Mouse (Mus musculus) brain, embryonic 14.5 days (tissue): ENCODE data around the gene Ndn. TPM values are rescaled to one million over a fixed set of nuclear protein-coding genes. Genes with fewer than 3 reads are reported as not detected.

Experiments used
- DNase-seq: peaks from one replicate; pipeline ENCODE4 v3.0.0-alpha.2; 2011; ENCODE audit warnings: low read depth
- CTCF ChIP-seq: fragments of 200-500 bp; IDR thresholded peaks from 2 replicates; pipeline ENCODE4 v1.5.1; 2012; ENCODE audit warnings: inconsistent platforms, mild to moderate bottlenecking, moderate library complexity, borderline replicate concordance; ENCODE audit not compliant: insufficient read depth, insufficient read length; ENCODE audit errors: extremely low read depth
- POLR2A ChIP-seq: fragments of 200-500 bp; IDR thresholded peaks from 2 replicates; pipeline ENCODE4 v1.6.1; 2012; ENCODE audit warnings: mild to moderate bottlenecking, inconsistent platforms, borderline replicate concordance; ENCODE audit not compliant: poor library complexity, insufficient read depth, insufficient read length, severe bottlenecking; ENCODE audit errors: extremely low read depth
- polyA plus RNA-seq: library from polyadenylated mRNA; depleted of rRNA; stranded (reverse); fragments of >200 nt; gene quantifications from 2 replicates; pipeline ENCODE4 v1.2.3, GENCODE M21; 2012; rRNA removed

The Ndn gene
- polyA plus RNA-seq, 1 experiment, result 473 TPM

GRCm38 (mm10) chr7:62377313-62377712 lies 30.9 kb downstream of the Ndn start:
- DNase-seq, result no peak
- TF ChIP-seq CTCF (no peak), POLR2A (no peak)

GRCm38 (mm10) chr7:62378529-62378928 lies 32.2 kb downstream of the Ndn start:
- TF ChIP-seq POLR2A (no peak), CTCF (no peak)
- no peak for DNase-seq

DNA sequence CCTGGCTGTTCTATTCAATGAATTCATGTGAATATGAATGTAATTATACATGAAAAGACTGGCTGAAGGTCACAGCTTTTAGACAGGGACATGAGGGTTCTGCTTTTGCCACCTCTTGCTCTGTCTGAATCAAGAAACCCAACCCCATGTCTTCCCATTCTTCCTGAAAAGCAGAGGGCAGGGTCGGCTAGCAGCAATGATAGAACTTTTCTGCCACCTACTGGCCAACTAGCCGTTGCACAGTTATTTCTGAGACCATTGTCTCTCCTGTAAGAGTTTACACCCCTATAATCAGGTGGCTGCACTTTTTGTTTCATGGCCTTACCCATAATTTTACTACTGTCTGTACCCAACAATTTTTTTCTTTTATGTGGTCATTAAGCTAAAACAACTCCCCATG lies 36.0 kb downstream of the Ndn start:
- DNase-seq, result peak; percentile 80
- peak; percentile 68; the same call in 1 of the 2 replicates for TF ChIP-seq CTCF
- TF ChIP-seq POLR2A, result no peak

GRCm38 (mm10) chr7:62388291-62388690 lies 41.9 kb downstream of the Ndn start:
- TF ChIP-seq POLR2A (no peak), CTCF (0 out of 2 replicates have a peak, but pooled peaks have one; percentile 5)
- peak; percentile 37 for DNase-seq

GRCm38 (mm10) chr7:62392202-62392601 lies 45.8 kb downstream of the Ndn start:
- no peak for DNase-seq
- no peak for TF ChIP-seq POLR2A
- TF ChIP-seq CTCF, result no peak

Other genes with a start within 250 kb of the Ndn start
- gene Magel2, start 30.4 kb downstream of the Ndn start, polyA plus RNA-seq, result 71.9 and 93.0 TPM in 2 replicates
- gene Mkrn3, start 73.6 kb downstream of the Ndn start, polyA plus RNA-seq, result 17.2 and 23.3 TPM in 2 replicates
- gene Peg12, start 117.9 kb downstream of the Ndn start, polyA plus RNA-seq, result 9.0 and 10.1 TPM in 2 replicates